Mouse (Mus musculus): ENCODE measurements around the gene Pls1.

DNA sequence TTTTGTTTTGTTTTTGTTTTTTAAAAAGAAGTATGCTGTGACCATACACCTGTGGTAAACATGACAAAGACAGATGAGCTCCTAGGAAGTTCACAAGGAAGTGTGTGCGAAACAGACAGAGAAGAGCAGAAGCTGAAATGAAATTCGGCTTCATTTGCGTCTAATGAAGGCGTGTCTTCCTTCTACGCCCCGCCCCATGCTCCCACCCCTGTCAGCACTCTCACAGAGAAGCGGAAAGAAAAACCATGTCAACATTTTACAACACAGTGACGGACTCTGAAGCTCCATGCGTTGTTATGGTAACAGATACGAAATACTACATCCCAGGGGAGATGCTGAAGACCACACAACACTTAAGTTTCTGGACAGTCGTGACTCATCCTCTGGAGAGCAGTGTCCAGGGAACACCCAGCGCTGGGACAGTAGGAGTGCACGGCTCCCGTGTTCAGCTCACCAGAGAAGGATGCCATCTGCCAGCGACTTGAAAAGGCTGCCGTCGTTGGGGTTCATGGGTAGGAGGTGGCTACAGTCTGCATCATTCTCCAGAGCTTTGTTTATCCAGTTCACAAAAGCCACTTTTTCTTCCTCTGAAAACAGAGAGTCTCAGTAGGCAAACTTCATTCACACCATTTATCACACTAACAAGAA, 61.3 kb downstream of the Pls1 start:
- TF ChIP-seq CTCF (IDR thresholded peaks at IDR 0.05; ENCODE audit: low read depth) (no peak), EP300 (IDR thresholded peaks at IDR 0.05; ENCODE audit: low read depth) (no peak)

Measured in liver, embryonic 14.5 days (tissue).